Mouse (Mus musculus): ENCODE measurements around the gene Psme1.

GRCm38 (mm10) chr14:55579511-55580496, 1.9 kb downstream of the Psme1 start:
- TF ChIP-seq CTCF (IDR thresholded peaks at IDR 0.05; ENCODE audit: low read depth) = no peak
- no peak for TF ChIP-seq EP300 (IDR thresholded peaks at IDR 0.05; ENCODE audit: low read depth)
